Mouse (Mus musculus) heart, embryonic 11.5 days (tissue): ENCODE measurements at regions not wholly inside any gene's neighbourhood (a gene's known extent, or its start where the extent isn't known, plus 50 kb on each side); places are given as distances from the start of the nearest gene placed in this dataset.

Experiments used
- ATAC-seq: fragments of 200-750 bp; cut with Nextera tagmentation; replicated peaks from 2 replicates; pipeline ENCODE4 v1.8.0; 2017; ENCODE audit warnings: moderate library complexity; ENCODE audit not compliant: insufficient number of reproducible peaks, low FRiP score, low TSS enrichment
- H3K27ac ChIP-seq: fragments of 300-500 bp; sonication (generic); 2 replicates; pipeline ENCODE4 v1.5.1; 2014; ENCODE audit warnings: mild to moderate bottlenecking, low read depth, low read length
- H3K27me3 ChIP-seq: fragments of 300-500 bp; sonication (generic); 2 replicates; pipeline ENCODE4 v1.6.1; 2014; ENCODE audit warnings: mild to moderate bottlenecking, low read length, mixed read lengths; ENCODE audit not compliant: control insufficient read depth, insufficient read depth
- H3K36me3 ChIP-seq: fragments of 300-500 bp; sonication (generic); 2 replicates; pipeline ENCODE4 v1.6.1; 2014; ENCODE audit warnings: mild to moderate bottlenecking, low read length, moderate library complexity, mixed read lengths; ENCODE audit not compliant: control insufficient read depth, insufficient read depth
- H3K4me1 ChIP-seq: fragments of 300-500 bp; sonication (generic); 2 replicates; pipeline ENCODE4 v1.6.1; 2014; ENCODE audit warnings: low read length; ENCODE audit not compliant: control insufficient read depth, insufficient read depth
- H3K4me2 ChIP-seq: fragments of 300-500 bp; sonication (generic); 2 replicates; pipeline ENCODE4 v1.6.1; 2014; ENCODE audit warnings: mild to moderate bottlenecking, moderate library complexity
- H3K4me3 ChIP-seq: fragments of 300-500 bp; sonication (generic); 2 replicates; pipeline ENCODE4 v1.5.1; 2014; ENCODE audit warnings: low read depth, low read length
- H3K9ac ChIP-seq: fragments of 300-500 bp; sonication (generic); 2 replicates; pipeline ENCODE4 v1.6.1; 2014; ENCODE audit warnings: mild to moderate bottlenecking, low read depth, low read length, moderate library complexity
- H3K9me3 ChIP-seq: fragments of 300-500 bp; sonication (generic); replicated peaks from 2 replicates; pipeline ENCODE4 v1.6.1; 2016; ENCODE audit warnings: low read length; ENCODE audit not compliant: control insufficient read depth
- WGBS: fragments of 180-500 bp; shearing (Covaris S2); extraction: QIAGEN DNeasy Blood & Tissue Kit; methylation state at CpG from one replicate; pipeline ENCODE4 v1.1.7; 2014; ENCODE audit not compliant: insufficient replicate concordance; 5-methylcytosine and 5-hydroxymethylcytosine counted together

DNA sequence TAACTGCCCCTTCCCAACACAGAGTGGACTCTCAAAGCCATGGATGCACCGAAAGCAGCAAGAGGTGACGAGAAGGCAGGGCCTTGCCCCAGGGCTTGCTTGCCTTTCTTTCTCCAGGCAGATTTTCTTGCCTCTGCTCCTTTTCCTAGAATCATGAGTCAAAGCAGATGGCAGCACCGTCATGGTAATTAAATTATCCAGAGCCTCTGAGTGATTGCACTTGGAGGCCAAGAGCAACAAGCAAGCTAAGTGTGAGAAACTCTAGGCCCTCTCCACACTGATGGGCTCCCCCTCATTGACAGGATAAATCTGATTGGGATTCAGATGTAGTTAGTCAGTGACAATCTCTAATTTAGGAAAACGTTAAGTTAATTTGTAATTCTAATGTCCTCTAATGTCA lies 427.5 kb downstream of the Glrx3 start:
- no peak overlapping the region for H3K4me3 ChIP-seq
- 51% methylated on average over 4 of the region's 4 CpGs for WGBS
- no peak for ATAC-seq
- no peak overlapping the region for H3K9ac ChIP-seq
- H3K4me2 ChIP-seq = no peak overlapping the region
- no peaks in the 10 kb centered on the region for H3K27me3 ChIP-seq
- no peaks in the 10 kb centered on the region for H3K9me3 ChIP-seq
- H3K36me3 ChIP-seq = no peaks in the 10 kb centered on the region
- H3K4me1 ChIP-seq = 0 out of 2 replicates have a peak, but pooled peaks cover 2% of the 10 kb centered on the region
- no peak overlapping the region for H3K27ac ChIP-seq

DNA sequence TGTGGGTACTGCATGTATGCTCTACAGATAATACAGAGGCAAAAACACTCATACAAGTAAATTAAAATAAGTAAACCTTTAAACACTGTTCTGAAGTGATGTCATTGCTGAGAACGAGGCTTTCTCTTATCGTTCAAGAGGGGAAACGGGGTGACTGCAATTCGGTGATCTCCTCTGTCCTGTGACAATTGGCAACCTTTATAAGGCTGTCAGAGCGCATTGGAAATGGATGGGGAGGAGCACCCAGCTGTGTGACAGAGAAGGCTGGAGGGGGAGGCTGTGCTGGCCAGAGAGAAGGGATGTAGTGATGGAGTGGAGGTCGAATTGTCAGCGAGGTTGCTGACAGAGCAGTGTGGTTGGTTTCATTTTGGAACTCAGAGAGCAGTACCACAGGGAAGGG lies 428.0 kb downstream of the Glrx3 start:
- Histone ChIP-seq H3K36me3 (no peaks in the 10 kb centered on the region), H3K4me3 (no peak overlapping the region), H3K27ac (no peak overlapping the region), H3K9ac (no peak overlapping the region), H3K4me2 (no peak overlapping the region), H3K4me1 (0 out of 2 replicates have a peak, but pooled peaks cover 2% of the 10 kb centered on the region), H3K27me3 (no peaks in the 10 kb centered on the region), H3K9me3 (no peaks in the 10 kb centered on the region)
- ATAC-seq = no peak
- 60% methylated on average over 7 of the region's 7 CpGs for WGBS

DNA sequence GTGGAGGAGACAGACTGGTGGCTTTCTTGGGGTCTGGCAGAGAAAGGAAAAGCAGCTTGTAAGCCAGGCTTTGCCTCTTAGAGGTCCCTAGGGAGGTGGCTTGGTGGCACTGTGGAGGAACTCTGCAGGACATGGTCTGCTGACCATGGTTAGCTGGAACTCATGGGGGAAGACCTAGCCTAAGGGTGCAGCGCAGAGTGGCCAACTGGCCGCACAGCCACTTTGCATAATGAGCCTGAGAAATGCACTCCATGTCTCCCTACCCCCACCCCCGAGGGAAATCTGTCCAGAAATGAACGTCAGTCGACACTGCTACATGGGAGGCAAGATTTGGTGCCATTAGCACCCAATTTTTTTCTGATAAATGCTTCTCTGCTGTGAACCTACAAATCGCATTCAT lies 429.5 kb downstream of the Glrx3 start:
- Histone ChIP-seq H3K4me3 (no peak overlapping the region), H3K4me1 (0 out of 2 replicates have a peak, but pooled peaks cover 2% of the 10 kb centered on the region), H3K4me2 (no peak overlapping the region), H3K27me3 (no peaks in the 10 kb centered on the region), H3K9me3 (no peaks in the 10 kb centered on the region), H3K36me3 (no peaks in the 10 kb centered on the region), H3K27ac (no peak overlapping the region), H3K9ac (no peak overlapping the region)
- no peak for ATAC-seq
- 74% methylated on average over 6 of the region's 6 CpGs for WGBS

DNA sequence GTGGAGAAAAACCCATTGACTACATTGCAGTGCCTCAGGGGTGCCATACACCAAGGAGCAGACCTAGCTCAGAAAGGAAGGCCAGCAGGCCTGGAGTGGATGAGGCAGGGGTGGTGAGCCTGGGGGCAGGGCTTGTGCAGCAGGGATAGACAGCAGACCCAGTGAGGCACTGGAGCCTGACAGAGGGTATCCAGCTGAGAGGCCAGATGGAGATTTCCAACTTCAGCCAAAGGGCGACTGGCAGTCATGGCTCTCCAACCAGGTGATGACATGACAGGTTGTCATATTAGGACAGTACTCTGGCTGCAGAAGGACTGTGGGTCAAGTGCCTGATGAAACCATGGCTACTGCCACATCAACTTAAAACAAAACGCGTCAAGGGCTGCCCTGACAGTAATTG lies 431.1 kb downstream of the Glrx3 start:
- Histone ChIP-seq H3K4me2 (no peak overlapping the region), H3K4me1 (0 out of 2 replicates have a peak, but pooled peaks cover 2% of the 10 kb centered on the region), H3K27ac (no peak overlapping the region), H3K4me3 (no peak overlapping the region), H3K9ac (no peak overlapping the region), H3K9me3 (no peaks in the 10 kb centered on the region), H3K27me3 (no peaks in the 10 kb centered on the region), H3K36me3 (no peaks in the 10 kb centered on the region)
- no peak for ATAC-seq
- 63% methylated on average over 3 of the region's 3 CpGs for WGBS

DNA sequence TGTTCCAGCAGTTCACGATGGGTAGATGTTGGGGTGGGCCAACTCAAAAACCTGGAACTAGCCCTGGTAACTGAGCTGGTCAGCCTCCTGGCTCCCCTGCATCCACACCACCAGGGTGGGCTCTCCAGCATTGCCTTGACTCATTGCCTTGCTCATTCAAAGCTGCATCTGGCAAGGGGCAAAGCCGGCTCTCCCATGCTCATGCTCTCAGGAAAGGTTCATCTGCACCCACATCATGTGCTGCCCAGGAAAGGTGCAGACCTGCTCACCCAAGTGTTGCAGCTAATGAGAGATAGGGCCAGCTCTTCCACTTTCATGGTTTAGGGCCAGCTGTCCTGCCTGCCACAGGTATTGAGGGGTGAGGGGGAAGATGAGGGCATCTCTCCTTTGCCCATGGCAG lies 437.9 kb downstream of the Glrx3 start:
- 74% methylated on average over 2 of the region's 2 CpGs for WGBS
- no peaks in the 10 kb centered on the region for H3K27me3 ChIP-seq

DNA sequence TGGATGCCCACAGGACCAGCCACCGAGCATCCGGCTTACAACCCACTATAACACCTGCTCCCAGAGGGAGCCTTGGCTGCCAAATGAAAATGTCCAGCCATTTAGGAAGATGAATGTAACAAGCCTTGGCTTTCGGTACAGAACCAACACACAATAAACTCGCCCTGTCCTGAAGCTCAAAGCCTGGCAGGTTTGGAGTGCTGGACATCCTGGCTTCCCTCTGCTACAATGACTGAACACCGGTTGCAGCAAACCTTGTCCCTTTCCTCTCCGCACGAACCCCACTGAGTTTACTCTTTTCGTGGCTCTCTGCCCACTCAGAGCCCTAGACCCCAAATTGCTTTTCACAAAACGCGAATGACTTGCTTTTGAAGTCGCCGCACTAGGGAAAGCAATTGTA lies 441.9 kb downstream of the Glrx3 start:
- no peaks in the 10 kb centered on the region for H3K9me3 ChIP-seq

More for the DNA sequence above, 437.9 kb downstream of the Glrx3 start:
- H3K4me3 ChIP-seq = no peak overlapping the region
- no peak overlapping the region for H3K9ac ChIP-seq
- no peak overlapping the region for H3K4me2 ChIP-seq
- no peaks in the 10 kb centered on the region for H3K4me1 ChIP-seq
- no peak for ATAC-seq
- no peaks in the 10 kb centered on the region for H3K9me3 ChIP-seq
- H3K36me3 ChIP-seq = no peaks in the 10 kb centered on the region
- H3K27ac ChIP-seq = no peak overlapping the region

DNA sequence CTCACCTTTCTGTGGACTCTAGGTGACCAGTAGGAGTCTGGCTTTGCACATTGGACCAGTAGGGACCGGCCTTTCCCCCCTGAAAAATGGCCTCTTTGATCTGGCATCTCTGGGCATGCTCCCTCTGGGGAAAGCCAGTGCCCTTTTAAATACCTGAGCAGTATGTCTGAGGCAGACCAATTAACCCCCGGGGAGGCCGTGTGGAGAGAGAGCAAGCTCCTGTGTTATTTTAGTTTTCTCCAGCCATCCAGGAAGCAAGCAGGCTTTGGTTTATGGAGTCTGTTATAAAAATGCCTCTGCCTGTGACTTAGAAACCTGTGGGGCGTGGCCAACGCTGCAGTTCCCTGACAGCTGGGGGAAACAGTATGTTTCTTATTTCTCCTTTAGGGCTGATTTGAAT lies 445.5 kb downstream of the Glrx3 start:
- Histone ChIP-seq H3K4me3 (no peak overlapping the region), H3K9me3 (no peaks in the 10 kb centered on the region), H3K4me2 (no peak overlapping the region), H3K4me1 (no peaks in the 10 kb centered on the region), H3K27ac (no peak overlapping the region), H3K36me3 (no peaks in the 10 kb centered on the region), H3K9ac (no peak overlapping the region), H3K27me3 (no peaks in the 10 kb centered on the region)
- ATAC-seq = no peak
- WGBS = 61% methylated on average over 5 of the region's 5 CpGs

More for the DNA sequence above, 441.9 kb downstream of the Glrx3 start:
- Histone ChIP-seq H3K27ac (no peak overlapping the region), H3K36me3 (no peaks in the 10 kb centered on the region), H3K4me2 (no peak overlapping the region), H3K9ac (no peak overlapping the region), H3K4me3 (no peak overlapping the region), H3K27me3 (no peaks in the 10 kb centered on the region), H3K4me1 (no peaks in the 10 kb centered on the region)
- 83% methylated on average over 12 of the region's 12 CpGs for WGBS
- ATAC-seq = no peak

DNA sequence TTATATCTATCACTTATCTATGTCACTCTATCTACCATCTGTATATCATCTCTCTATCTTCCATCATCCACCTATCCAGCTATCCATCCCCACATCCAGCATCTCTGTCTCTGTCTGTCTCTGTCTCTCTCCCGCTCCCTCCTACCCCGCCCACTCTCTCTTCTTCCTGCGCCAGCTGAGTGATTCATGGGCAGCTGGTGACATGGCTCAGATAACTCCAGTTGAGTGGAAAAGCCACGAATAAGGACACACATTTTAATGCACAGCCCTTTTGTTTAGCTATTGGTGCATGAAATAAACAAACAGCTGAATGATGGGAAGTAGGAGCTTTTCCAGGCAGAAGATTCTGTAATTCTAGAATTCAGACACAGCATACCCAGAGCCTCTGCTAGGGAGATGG lies 446.3 kb downstream of the Glrx3 start:
- 72% methylated on average over 4 of the region's 4 CpGs for WGBS
- H3K4me3 ChIP-seq = no peak overlapping the region
- H3K4me2 ChIP-seq = no peak overlapping the region
- no peak overlapping the region for H3K27ac ChIP-seq
- no peaks in the 10 kb centered on the region for H3K27me3 ChIP-seq
- no peak for ATAC-seq
- no peaks in the 10 kb centered on the region for H3K9me3 ChIP-seq
- no peaks in the 10 kb centered on the region for H3K4me1 ChIP-seq
- no peak overlapping the region for H3K9ac ChIP-seq
- H3K36me3 ChIP-seq = no peaks in the 10 kb centered on the region

DNA sequence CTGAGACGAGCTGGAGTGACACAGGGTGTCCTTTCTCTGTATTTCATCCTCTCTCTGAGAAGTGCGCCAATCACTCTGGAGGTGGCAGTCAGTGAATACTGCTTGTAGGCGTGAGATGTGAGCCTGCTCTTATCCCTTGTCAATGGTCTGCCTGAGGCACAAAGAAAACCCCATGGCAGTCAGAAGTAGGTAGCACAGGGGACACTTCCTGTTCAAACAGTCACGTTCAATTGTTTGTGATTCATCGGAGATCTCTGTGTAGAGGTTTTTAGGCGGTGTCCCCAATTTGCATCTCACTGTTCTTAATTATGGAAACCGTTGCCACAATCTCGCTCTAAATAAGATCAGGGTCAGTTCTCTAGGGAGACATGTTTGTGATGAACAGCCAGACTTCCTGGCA lies 447.7 kb downstream of the Glrx3 start:
- no peaks in the 10 kb centered on the region for H3K36me3 ChIP-seq
- no peaks in the 10 kb centered on the region for H3K4me1 ChIP-seq
- no peaks in the 10 kb centered on the region for H3K9me3 ChIP-seq
- WGBS = 67% methylated on average over 8 of the region's 8 CpGs
- H3K9ac ChIP-seq = no peak overlapping the region
- no peak for ATAC-seq
- H3K4me2 ChIP-seq = no peak overlapping the region
- H3K27me3 ChIP-seq = no peaks in the 10 kb centered on the region
- no peak overlapping the region for H3K27ac ChIP-seq
- H3K4me3 ChIP-seq = no peak overlapping the region
